Mouse (Mus musculus): ENCODE data around the gene Gm49361. TPM values are rescaled to one million over a fixed set of nuclear protein-coding genes. Genes with fewer than 3 reads are reported as not detected.

Gene Gm49361
- total and polyA plus RNA-seq, 2 experiments = not detected

- peaks cover 18% of the 10 kb centered on the region for H3K79me2 ChIP-seq (ENCODE audit: control insufficient read depth, insufficient read depth, low read length)
- no peaks in the 10 kb centered on the region for H3K27me3 ChIP-seq (ENCODE audit: control insufficient read depth, insufficient read depth, low read length)
- no peak overlapping the region for H3K9ac ChIP-seq (ENCODE audit: low read depth, low read length)
- no peak overlapping the region; the same call in 1 of the 2 replicates for H3K27ac ChIP-seq (replicated peaks; ENCODE audit: insufficient read depth, low read depth, low read length)
- DNase-seq (ENCODE audit: extremely low read depth, low read depth, low spot score) = no peak
- no peak for TF ChIP-seq CTCF (IDR thresholded peaks at IDR 0.05; ENCODE audit: low read depth, low read length)
- TF ChIP-seq POLR2A (IDR thresholded peaks at IDR 0.05; ENCODE audit: extremely low read depth, insufficient read depth, low read length) = no peak
- H3K4me3 ChIP-seq (ENCODE audit: insufficient read depth, low read depth, low read length) = no peak overlapping the region
- no peaks in the 10 kb centered on the region; the same call in 1 of the 2 replicates for H3K36me3 ChIP-seq (ENCODE audit: control insufficient read depth, insufficient read depth, low read length)
- 76% methylated on average over 8 of the region's 8 CpGs for WGBS
- peaks cover under 1% of the 10 kb centered on the region for H3K4me1 ChIP-seq (ENCODE audit: control insufficient read depth, insufficient read depth, low read length)
These were observed 16.5 kb downstream of the Gm49361 start for GRCm38 (mm10) chr14:57729364-57729763.

DNA sequence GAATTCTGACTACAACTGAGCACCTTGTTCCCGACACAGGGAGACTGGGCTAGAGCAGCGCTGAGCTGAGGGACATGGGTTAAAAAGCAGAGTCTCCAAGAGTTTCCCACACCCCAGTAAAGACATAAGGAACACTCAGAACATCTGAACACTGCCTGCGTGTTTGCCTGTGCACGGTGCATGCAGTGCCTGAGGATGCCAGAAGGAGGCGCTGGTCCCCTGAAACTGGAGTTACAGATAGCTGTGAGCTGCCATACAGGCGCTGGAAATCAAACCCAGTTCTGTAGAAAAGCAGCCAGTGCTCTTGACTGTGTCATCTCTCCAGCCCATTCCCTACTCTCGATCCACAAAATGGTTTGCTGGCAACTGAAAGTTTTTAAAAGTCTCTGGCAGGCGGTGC lies 19.7 kb downstream of the Gm49361 start:
- DNase-seq (ENCODE audit: extremely low read depth, low read depth, low spot score) = no peak
- peaks cover 2% of the 10 kb centered on the region; the same call in 1 of the 2 replicates for H3K36me3 ChIP-seq (ENCODE audit: control insufficient read depth, insufficient read depth, low read length)

GRCm38 (mm10) chr14:57724473-57724872 lies 21.4 kb downstream of the Gm49361 start:
- no peaks in the 10 kb centered on the region for H3K27me3 ChIP-seq (ENCODE audit: control insufficient read depth, insufficient read depth, low read length)
- 87% methylated on average over 4 of the region's 4 CpGs for WGBS
- TF ChIP-seq CTCF (IDR thresholded peaks at IDR 0.05; ENCODE audit: low read depth, low read length) = no peak
- TF ChIP-seq POLR2A (IDR thresholded peaks at IDR 0.05; ENCODE audit: extremely low read depth, insufficient read depth, low read length) = no peak
- H3K4me1 ChIP-seq (ENCODE audit: control insufficient read depth, insufficient read depth, low read length) = peaks cover 4% of the 10 kb centered on the region
- H3K4me3 ChIP-seq (ENCODE audit: insufficient read depth, low read depth, low read length) = no peak overlapping the region
- no peak for DNase-seq (ENCODE audit: extremely low read depth, low read depth, low spot score)
- no peak overlapping the region for H3K27ac ChIP-seq (replicated peaks; ENCODE audit: insufficient read depth, low read depth, low read length)
- peaks cover 2% of the 10 kb centered on the region; the same call in 1 of the 2 replicates for H3K36me3 ChIP-seq (ENCODE audit: control insufficient read depth, insufficient read depth, low read length)
- H3K9ac ChIP-seq (ENCODE audit: low read depth, low read length) = no peak overlapping the region
- peaks cover 14% of the 10 kb centered on the region; the same call in 1 of the 2 replicates for H3K79me2 ChIP-seq (ENCODE audit: control insufficient read depth, insufficient read depth, low read length)

More for the DNA sequence above, 19.7 kb downstream of the Gm49361 start:
- WGBS = 88% methylated on average over 8 of the region's 8 CpGs
- Histone ChIP-seq H3K79me2 (ENCODE audit: control insufficient read depth, insufficient read depth, low read length) (peaks cover 14% of the 10 kb centered on the region; the same call in 1 of the 2 replicates), H3K9ac (ENCODE audit: low read depth, low read length) (no peak overlapping the region), H3K27me3 (ENCODE audit: control insufficient read depth, insufficient read depth, low read length) (no peaks in the 10 kb centered on the region), H3K27ac (replicated peaks; ENCODE audit: insufficient read depth, low read depth, low read length) (no peak overlapping the region), H3K4me1 (ENCODE audit: control insufficient read depth, insufficient read depth, low read length) (peaks cover 2% of the 10 kb centered on the region), H3K4me3 (ENCODE audit: insufficient read depth, low read depth, low read length) (no peak overlapping the region)
- TF ChIP-seq CTCF (IDR thresholded peaks at IDR 0.05; ENCODE audit: low read depth, low read length) (peak; percentile 72), POLR2A (IDR thresholded peaks at IDR 0.05; ENCODE audit: extremely low read depth, insufficient read depth, low read length) (no peak)

GRCm38 (mm10) chr14:57718245-57718644 lies 27.7 kb downstream of the Gm49361 start:
- TF ChIP-seq CTCF (IDR thresholded peaks at IDR 0.05; ENCODE audit: low read depth, low read length) (no peak), POLR2A (IDR thresholded peaks at IDR 0.05; ENCODE audit: extremely low read depth, insufficient read depth, low read length) (no peak)
- Histone ChIP-seq H3K9ac (ENCODE audit: low read depth, low read length) (no peak overlapping the region), H3K4me3 (ENCODE audit: insufficient read depth, low read depth, low read length) (no peak overlapping the region), H3K4me1 (ENCODE audit: control insufficient read depth, insufficient read depth, low read length) (peaks cover 2% of the 10 kb centered on the region; the same call in 1 of the 2 replicates), H3K27me3 (ENCODE audit: control insufficient read depth, insufficient read depth, low read length) (no peaks in the 10 kb centered on the region), H3K36me3 (ENCODE audit: control insufficient read depth, insufficient read depth, low read length) (peaks cover 7% of the 10 kb centered on the region), H3K79me2 (ENCODE audit: control insufficient read depth, insufficient read depth, low read length) (peaks cover 13% of the 10 kb centered on the region; the same call in 1 of the 2 replicates), H3K27ac (replicated peaks; ENCODE audit: insufficient read depth, low read depth, low read length) (no peak overlapping the region)
- WGBS = 87% methylated on average over 4 of the region's 4 CpGs
- no peak for DNase-seq (ENCODE audit: extremely low read depth, low read depth, low spot score)

GRCm38 (mm10) chr14:57716601-57717245 lies 29.2 kb downstream of the Gm49361 start:
- TF ChIP-seq CTCF (IDR thresholded peaks at IDR 0.05; ENCODE audit: low read depth, low read length) = no peak
- no peak for TF ChIP-seq POLR2A (IDR thresholded peaks at IDR 0.05; ENCODE audit: extremely low read depth, insufficient read depth, low read length)
- H3K79me2 ChIP-seq (ENCODE audit: control insufficient read depth, insufficient read depth, low read length) = peaks cover 9% of the 10 kb centered on the region; the same call in 1 of the 2 replicates
- no peak overlapping the region for H3K4me3 ChIP-seq (ENCODE audit: insufficient read depth, low read depth, low read length)
- WGBS = 95% methylated on average over 4 of the region's 4 CpGs
- no peaks in the 10 kb centered on the region for H3K27me3 ChIP-seq (ENCODE audit: control insufficient read depth, insufficient read depth, low read length)
- DNase-seq (ENCODE audit: extremely low read depth, low read depth, low spot score) = no peak
- H3K27ac ChIP-seq (replicated peaks; ENCODE audit: insufficient read depth, low read depth, low read length) = no peak overlapping the region
- H3K36me3 ChIP-seq (ENCODE audit: control insufficient read depth, insufficient read depth, low read length) = peaks cover 5% of the 10 kb centered on the region
- no peak overlapping the region for H3K9ac ChIP-seq (ENCODE audit: low read depth, low read length)
- H3K4me1 ChIP-seq (ENCODE audit: control insufficient read depth, insufficient read depth, low read length) = peaks cover 2% of the 10 kb centered on the region; the same call in 1 of the 2 replicates

DNA sequence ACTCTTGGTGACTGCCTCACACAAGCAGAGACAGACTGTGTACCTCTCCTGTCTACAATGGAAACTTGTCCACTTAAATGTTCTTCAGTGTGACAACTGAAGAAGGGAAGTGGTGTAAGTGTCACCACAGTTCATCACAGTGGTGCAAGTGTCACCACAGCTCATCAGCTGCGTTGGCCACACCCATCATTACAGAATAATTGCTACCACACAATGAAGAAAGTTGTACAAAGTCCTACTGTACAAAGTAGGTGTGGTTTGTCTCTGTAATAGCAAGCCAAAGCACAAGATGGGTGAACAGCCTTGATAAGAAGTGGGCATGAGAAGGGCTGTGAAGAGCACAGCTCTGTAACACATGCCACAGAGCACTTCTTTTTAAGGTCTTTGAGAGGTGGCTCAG lies 33.0 kb downstream of the Gm49361 start:
- peak; percentile 16 for DNase-seq (ENCODE audit: extremely low read depth, low read depth, low spot score)
- H3K4me1 ChIP-seq (ENCODE audit: control insufficient read depth, insufficient read depth, low read length) = no peaks in the 10 kb centered on the region

More for the DNA sequence above, 33.0 kb downstream of the Gm49361 start:
- H3K4me3 ChIP-seq (ENCODE audit: insufficient read depth, low read depth, low read length) = no peak overlapping the region
- no peak for TF ChIP-seq POLR2A (IDR thresholded peaks at IDR 0.05; ENCODE audit: extremely low read depth, insufficient read depth, low read length)
- TF ChIP-seq CTCF (IDR thresholded peaks at IDR 0.05; ENCODE audit: low read depth, low read length) = no peak
- no peak overlapping the region for H3K27ac ChIP-seq (replicated peaks; ENCODE audit: insufficient read depth, low read depth, low read length)
- H3K9ac ChIP-seq (ENCODE audit: low read depth, low read length) = no peak overlapping the region
- WGBS = 76% methylated on average over 1 of the region's 1 CpGs
- peaks cover 5% of the 10 kb centered on the region for H3K36me3 ChIP-seq (ENCODE audit: control insufficient read depth, insufficient read depth, low read length)
- H3K79me2 ChIP-seq (ENCODE audit: control insufficient read depth, insufficient read depth, low read length) = peaks cover 5% of the 10 kb centered on the region; the same call in 1 of the 2 replicates
- H3K27me3 ChIP-seq (ENCODE audit: control insufficient read depth, insufficient read depth, low read length) = no peaks in the 10 kb centered on the region
